9 mouse cellular contexts compared by ENCODE assay signal in genomic region chr8:90976960-90977371, GRCm38 (mm10).
DNase-seq lines count a peak whose midpoint lies in the region; ATAC-seq and TF ChIP-seq lines count a peak whose summit lies in the region.
"Had no signal": no experiment of that assay in that cellular context is flagged by ENCODE, and none has a peak within 500 bp of the region (broad histone marks: within the 10 kb centered on the region; RNA-seq: fewer than 3 reads in every experiment).

No protein-coding gene starts in this region.

- no peak overlapping the region for H3K9ac ChIP-seq in liver, embryonic 11.5 days (ENCODE audit: low read depth, low read length)
- H3K9ac ChIP-seq: embryonic facial prominence, embryonic 13.5 days; intestine, embryonic 15.5 days had no signal

- peak; percentile 12 for DNase-seq in liver
- DNase-seq in liver, embryonic 11.5 days (ENCODE audit: low spot score), result no peak
- peak; percentile 38 for DNase-seq in lung, postnatal 25 days (ENCODE audit: low spot score)
- peak; percentile 50 for DNase-seq in thymus, postnatal 14 days
- DNase-seq in right cerebral cortex, postnatal 36 days (ENCODE audit: low spot score in 2 of 2), result no peak

- no peaks in the 10 kb centered on the region for H3K9me3 ChIP-seq in liver, embryonic 11.5 days (ENCODE audit: control insufficient read depth, low read length)
- H3K9me3 ChIP-seq: embryonic facial prominence, embryonic 13.5 days; intestine, embryonic 15.5 days had no signal

- no peak for ATAC-seq in liver, embryonic 11.5 days (replicated peaks; ENCODE audit: low FRiP score)
- ATAC-seq in CD4-positive, CD25-positive, alpha-beta regulatory T cell, adult 4 months, result no peak
- ATAC-seq: intestine, embryonic 15.5 days had no signal

- no peak overlapping the region for H3K4me2 ChIP-seq in liver, embryonic 11.5 days
- H3K4me2 ChIP-seq: embryonic facial prominence, embryonic 13.5 days; intestine, embryonic 15.5 days had no signal

- H3K27ac ChIP-seq in liver, embryonic 11.5 days (ENCODE audit: low read depth, low read length), result no peak overlapping the region
- peak overlapping the region; percentile 59; the same call in 1 of the 2 replicates for H3K27ac ChIP-seq in cortical plate, adult 2 months (ENCODE audit: insufficient read depth, low read length)
- H3K27ac ChIP-seq: embryonic facial prominence, embryonic 13.5 days; intestine, embryonic 15.5 days had no signal

- H3K36me3 ChIP-seq in liver, embryonic 11.5 days (ENCODE audit: control insufficient read depth, insufficient read depth, low read length), result peaks cover 6% of the 10 kb centered on the region; the same call in 1 of the 2 replicates

- no peak overlapping the region for H3K4me3 ChIP-seq in liver, embryonic 11.5 days (ENCODE audit: low read depth, low read length)
- no peak overlapping the region for H3K4me3 ChIP-seq in cortical plate, adult 2 months (ENCODE audit: insufficient read depth, low read length)
- H3K4me3 ChIP-seq: embryonic facial prominence, embryonic 13.5 days; intestine, embryonic 15.5 days had no signal

- no peaks in the 10 kb centered on the region for H3K27me3 ChIP-seq in liver, embryonic 11.5 days (replicated peaks; ENCODE audit: control insufficient read depth, insufficient read depth, low read length)
- H3K27me3 ChIP-seq: embryonic facial prominence, embryonic 13.5 days; intestine, embryonic 15.5 days had no signal

- no peak for TF ChIP-seq POLR2A in cortical plate, adult 2 months (IDR thresholded peaks at IDR 0.05; ENCODE audit: extremely low read depth, insufficient read depth, low read length)

- TF ChIP-seq CTCF in cortical plate, adult 2 months (IDR thresholded peaks at IDR 0.05; ENCODE audit: extremely low read depth, insufficient read depth, low read length), result no peak

- no peaks in the 10 kb centered on the region for H3K4me1 ChIP-seq in liver, embryonic 11.5 days (replicated peaks; ENCODE audit: control insufficient read depth, insufficient read depth, low read length)
- no peaks in the 10 kb centered on the region; the same call in 1 of the 2 replicates for H3K4me1 ChIP-seq in cortical plate, adult 2 months (ENCODE audit: control insufficient read depth, insufficient read depth, low read length)
- H3K4me1 ChIP-seq: embryonic facial prominence, embryonic 13.5 days; intestine, embryonic 15.5 days had no signal

- WGBS in liver, embryonic 11.5 days, result 58% methylated on average over 8 of the region's 8 CpGs

Comparison
In these comparisons a context has a peak if more than half of its experiments do, and no peak if none do; other contexts are left out.
1. DNase-seq: peak in liver (single experiment), lung, postnatal 25 days (single experiment) and thymus, postnatal 14 days (single experiment); none in liver, embryonic 11.5 days (single experiment) and right cerebral cortex, postnatal 36 days (0 of 2).